Mouse (Mus musculus): ENCODE measurements around the gene Pacsin1. TPM values are rescaled to one million over a fixed set of nuclear protein-coding genes. Genes with fewer than 3 reads are reported as not detected.
"Not testable (repeated sequence)": the region's sequence is repeated elsewhere in the genome, so short reads cannot be mapped to it uniquely, and the experiment has no call there.

Gene Pacsin1
- polyA plus RNA-seq, 1 experiment from 2014 or later: 1.5 TPM

- 0 out of 2 replicates have a peak, but pooled peaks cover 7% of the 10 kb centered on the region for H3K36me3 ChIP-seq
Measured at GRCm38 (mm10) chr17:27623360-27624326, 31.7 kb upstream of the Pacsin1 start, which contains the start of gene Nudt3. Gene Nudt3, minus strand, starts transcription at chr17:27623495.

GRCm38 (mm10) chr17:27625455-27626251 is 29.7 kb upstream of the Pacsin1 start:
- H3K4me3 ChIP-seq (replicated peaks): no peak overlapping the region
- no peak overlapping the region for H3K9ac ChIP-seq
- WGBS: 55% methylated on average over 7 of the region's 7 CpGs
- no peaks in the 10 kb centered on the region for H3K9me3 ChIP-seq (replicated peaks)
- H3K36me3 ChIP-seq: peaks cover 17% of the 10 kb centered on the region
- no peaks in the 10 kb centered on the region for H3K27me3 ChIP-seq
- H3K4me1 ChIP-seq: peaks cover 21% of the 10 kb centered on the region
- H3K27ac ChIP-seq: no peak overlapping the region
- H3K4me2 ChIP-seq: no peak overlapping the region
- no peak for ATAC-seq (replicated peaks; ENCODE audit: low FRiP score)

More at GRCm38 (mm10) chr17:27623360-27624326, 31.7 kb upstream of the Pacsin1 start, which contains the start of gene Nudt3:
- Histone ChIP-seq H3K9ac (peak within 1 kb of the TSS; percentile 98), H3K4me2 (peak within 1 kb of the TSS; percentile 67), H3K27me3 (no peaks in the 10 kb centered on the region), H3K9me3 (replicated peaks) (no peaks in the 10 kb centered on the region), H3K4me1 (peaks cover 27% of the 10 kb centered on the region), H3K4me3 (replicated peaks) (peak within 1 kb of the TSS; percentile 97), H3K27ac (peak within 1 kb of the TSS; percentile 90)
- peak; percentile 94 for ATAC-seq (replicated peaks; ENCODE audit: low FRiP score)
- WGBS: 7% methylated on average over 82 of the region's 91 CpGs

GRCm38 (mm10) chr17:27626681-27627080 is 28.6 kb upstream of the Pacsin1 start:
- H3K36me3 ChIP-seq: peaks cover 27% of the 10 kb centered on the region
- peaks cover 19% of the 10 kb centered on the region for H3K4me1 ChIP-seq
- H3K9me3 ChIP-seq (replicated peaks): no peaks in the 10 kb centered on the region
- no peak overlapping the region for H3K27ac ChIP-seq
- no peak overlapping the region for H3K4me3 ChIP-seq (replicated peaks)
- no peaks in the 10 kb centered on the region for H3K27me3 ChIP-seq
- H3K9ac ChIP-seq: no peak overlapping the region
- H3K4me2 ChIP-seq: no peak overlapping the region
- WGBS: 23% methylated on average over 5 of the region's 5 CpGs
- ATAC-seq (replicated peaks; ENCODE audit: low FRiP score): no peak

- H3K4me2 ChIP-seq: no peak overlapping the region
- H3K9ac ChIP-seq: no peak overlapping the region
- H3K4me1 ChIP-seq: peaks cover 25% of the 10 kb centered on the region
- H3K36me3 ChIP-seq: peaks cover 35% of the 10 kb centered on the region
- H3K27ac ChIP-seq: no peak overlapping the region
- H3K27me3 ChIP-seq: no peaks in the 10 kb centered on the region
- H3K9me3 ChIP-seq (replicated peaks): no peaks in the 10 kb centered on the region
- no peak overlapping the region for H3K4me3 ChIP-seq (replicated peaks)
- ATAC-seq (replicated peaks; ENCODE audit: low FRiP score): no peak
- WGBS: 45% methylated on average over 5 of the region's 5 CpGs
Measured at GRCm38 (mm10) chr17:27627451-27627850, 27.9 kb upstream of the Pacsin1 start.

GRCm38 (mm10) chr17:27628376-27628775 is 26.9 kb upstream of the Pacsin1 start:
- H3K36me3 ChIP-seq: peaks cover 43% of the 10 kb centered on the region
- 88% methylated on average over 8 of the region's 8 CpGs for WGBS
- no peak for ATAC-seq (replicated peaks; ENCODE audit: low FRiP score)

GRCm38 (mm10) chr17:27629249-27630020 is 25.9 kb upstream of the Pacsin1 start:
- H3K4me1 ChIP-seq: peaks cover 38% of the 10 kb centered on the region
- no peak overlapping the region for H3K9ac ChIP-seq
- no peaks in the 10 kb centered on the region for H3K9me3 ChIP-seq (replicated peaks)
- 60% methylated on average over 2 of the region's 2 CpGs for WGBS
- no peak overlapping the region for H3K4me2 ChIP-seq
- peak overlapping the region; percentile 13; the same call in 1 of the 2 replicates for H3K27ac ChIP-seq
- peaks cover 50% of the 10 kb centered on the region for H3K36me3 ChIP-seq
- H3K27me3 ChIP-seq: no peaks in the 10 kb centered on the region
- no peak for ATAC-seq (replicated peaks; ENCODE audit: low FRiP score)
- no peak overlapping the region for H3K4me3 ChIP-seq (replicated peaks)

More at GRCm38 (mm10) chr17:27628376-27628775, 26.9 kb upstream of the Pacsin1 start:
- no peak overlapping the region for H3K9ac ChIP-seq
- no peak overlapping the region for H3K27ac ChIP-seq
- H3K9me3 ChIP-seq (replicated peaks): no peaks in the 10 kb centered on the region
- H3K27me3 ChIP-seq: no peaks in the 10 kb centered on the region
- no peak overlapping the region for H3K4me3 ChIP-seq (replicated peaks)
- peaks cover 34% of the 10 kb centered on the region for H3K4me1 ChIP-seq
- no peak overlapping the region for H3K4me2 ChIP-seq

GRCm38 (mm10) chr17:27634871-27635574 is 20.3 kb upstream of the Pacsin1 start, which contains the start of gene RPS10-NUDT3:
Gene RPS10-NUDT3, minus strand, starts transcription at chr17:27635222.
- Histone ChIP-seq H3K4me2 (peak within 1 kb of the TSS; percentile 73), H3K9ac (peak within 1 kb of the TSS; percentile 92), H3K27me3 (no peaks in the 10 kb centered on the region), H3K27ac (peak within 1 kb of the TSS; percentile 92), H3K36me3 (peaks cover 39% of the 10 kb centered on the region), H3K4me1 (peaks cover 53% of the 10 kb centered on the region), H3K4me3 (replicated peaks) (peak within 1 kb of the TSS; percentile 87), H3K9me3 (replicated peaks) (no peaks in the 10 kb centered on the region)
- WGBS: under 1% methylated on average over 72 of the region's 72 CpGs
- peak; percentile 97 for ATAC-seq (replicated peaks; ENCODE audit: low FRiP score)

GRCm38 (mm10) chr17:27635575-27635903 is 19.8 kb upstream of the Pacsin1 start:
- not testable (repeated sequence) for ATAC-seq (replicated peaks; ENCODE audit: low FRiP score); H3K27me3 ChIP-seq; H3K9me3 ChIP-seq (replicated peaks)
- peak overlapping the region; percentile 42; the same call in 1 of the 2 replicates for H3K9ac ChIP-seq
- peaks cover 34% of the 10 kb centered on the region for H3K36me3 ChIP-seq
- H3K4me1 ChIP-seq: peaks cover 53% of the 10 kb centered on the region
- peak overlapping the region; percentile 92 for H3K27ac ChIP-seq
- peak overlapping the region; percentile 87 for H3K4me3 ChIP-seq (replicated peaks)
- H3K4me2 ChIP-seq: peak overlapping the region; percentile 73
- 45% methylated on average over 9 of the region's 9 CpGs for WGBS

- 23% methylated on average over 18 of the region's 18 CpGs for WGBS
- Histone ChIP-seq H3K4me1 (peaks cover 48% of the 10 kb centered on the region), H3K9ac (peak within 1 kb of the TSS; percentile 42; the same call in 1 of the 2 replicates), H3K27ac (peak within 1 kb of the TSS; percentile 92), H3K9me3 (replicated peaks) (no peaks in the 10 kb centered on the region), H3K27me3 (no peaks in the 10 kb centered on the region), H3K4me2 (peak within 1 kb of the TSS; percentile 73), H3K4me3 (replicated peaks) (peak within 1 kb of the TSS; percentile 87), H3K36me3 (peaks cover 26% of the 10 kb centered on the region)
- ATAC-seq (replicated peaks; ENCODE audit: low FRiP score): no peak
Measured at GRCm38 (mm10) chr17:27636132-27637020, 18.9 kb upstream of the Pacsin1 start, which contains the start of gene Rps10. Gene Rps10, minus strand, starts transcription at chr17:27636669.

GRCm38 (mm10) chr17:27637333-27637732 is 18.0 kb upstream of the Pacsin1 start:
- 56% methylated on average over 9 of the region's 9 CpGs for WGBS
- H3K27ac ChIP-seq: no peak overlapping the region

More at GRCm38 (mm10) chr17:27637333-27637732, 18.0 kb upstream of the Pacsin1 start:
- H3K36me3 ChIP-seq: peaks cover 16% of the 10 kb centered on the region
- no peak for ATAC-seq (replicated peaks; ENCODE audit: low FRiP score)
- no peak overlapping the region for H3K9ac ChIP-seq
- H3K27me3 ChIP-seq: no peaks in the 10 kb centered on the region
- no peak overlapping the region for H3K4me3 ChIP-seq (replicated peaks)
- no peaks in the 10 kb centered on the region for H3K9me3 ChIP-seq (replicated peaks)
- no peak overlapping the region for H3K4me2 ChIP-seq
- H3K4me1 ChIP-seq: peaks cover 40% of the 10 kb centered on the region
